Mouse (Mus musculus) liver, postnatal 0 days (tissue): ENCODE results near the gene Aimp1.

Experiments
- CTCF ChIP-seq: sonication (generic); IDR thresholded peaks from 2 replicates; pipeline ENCODE4 v1.5.1; 2016; ENCODE audit warnings: antibody characterized with exemption, low read depth
- EP300 ChIP-seq: IDR thresholded peaks from 2 replicates; pipeline ENCODE4 v1.6.1; 2016; ENCODE audit warnings: antibody characterized with exemption, low read depth, mild to moderate bottlenecking

- TF ChIP-seq CTCF, result no peak
- no peak for TF ChIP-seq EP300
Observed at GRCm38 (mm10) chr3:132633261-132633660, 50.9 kb downstream of the Aimp1 start.
